Mouse (Mus musculus) MEL (cell line): ENCODE measurements around the gene Sag. TPM values are rescaled to one million over a fixed set of nuclear protein-coding genes. Genes with fewer than 3 reads are reported as not detected.

Experiments used
- DNase-seq: peaks from one replicate; pipeline ENCODE4 v3.0.0; 2011; ENCODE audit warnings: low read depth, low spot score
- H3K27ac ChIP-seq: 2 replicates; pipeline ENCODE4 v1.5.1; 2012; ENCODE audit warnings: low read depth, mild to moderate bottlenecking, control low read depth, low read length, moderate library complexity; ENCODE audit not compliant: control insufficient read depth
- H3K27me3 ChIP-seq, 2 experiments: fragments of 150-350 bp in 1 of 2; sonication (generic) in 1 of 2; 2 replicates each; pipeline ENCODE4 v1.6.1; 2012; ENCODE audit warnings: low read length in 2 of 2, mild to moderate bottlenecking in 2 of 2, improper control_type of control experiment in 1 of 2, moderate library complexity in 1 of 2; ENCODE audit not compliant: insufficient read depth in 2 of 2, control insufficient read depth in 1 of 2
- H3K36me3 ChIP-seq, 2 experiments: 2 replicates each; pipeline ENCODE4 v1.6.1; 2012 to 2014; ENCODE audit warnings: low read length in 2 of 2, improper control_type of control experiment in 1 of 2, inconsistent platforms in 1 of 2, mild to moderate bottlenecking in 1 of 2; ENCODE audit not compliant: insufficient read depth in 2 of 2, control insufficient read depth in 1 of 2
- H3K4me1 ChIP-seq, 2 experiments: fragments of 150-350 bp in 1 of 2; sonication (generic) in 1 of 2; 2 replicates each; pipeline ENCODE4 v1.6.1; 2012; ENCODE audit warnings: low read length in 2 of 2, improper control_type of control experiment in 1 of 2, mild to moderate bottlenecking in 1 of 2; ENCODE audit not compliant: insufficient read depth in 2 of 2, control insufficient read depth in 1 of 2
- H3K4me3 ChIP-seq, 2 experiments: fragments of 150-350 bp in 1 of 2; sonication (generic) in 1 of 2; 2 replicates each; pipeline ENCODE4 v1.5.1; 2012; ENCODE audit warnings: low read depth in 2 of 2, low read length in 2 of 2, mild to moderate bottlenecking in 2 of 2, moderate library complexity in 2 of 2, control low read depth in 1 of 2, improper control_type of control experiment in 1 of 2; ENCODE audit not compliant: control insufficient read depth in 1 of 2, insufficient read depth in 1 of 2
- H3K79me2 ChIP-seq: 2 replicates; pipeline ENCODE4 v1.6.1; 2012; ENCODE audit warnings: mild to moderate bottlenecking, low read length, moderate library complexity; ENCODE audit not compliant: control insufficient read depth, poor library complexity, insufficient read depth
- H3K9ac ChIP-seq: 2 replicates; pipeline ENCODE4 v1.6.1; 2012; ENCODE audit warnings: low read depth, mild to moderate bottlenecking, control low read depth, low read length, moderate library complexity; ENCODE audit not compliant: control insufficient read depth, poor library complexity, severe bottlenecking
- H3K9me3 ChIP-seq: fragments of 150-350 bp; sonication (generic); replicated peaks from 2 replicates; pipeline ENCODE4 v1.6.1; 2012; ENCODE audit warnings: mild to moderate bottlenecking, low read length, improper control_type of control experiment, moderate library complexity; ENCODE audit not compliant: insufficient read depth
- BHLHE40 ChIP-seq: IDR thresholded peaks from 2 replicates; pipeline ENCODE4 v1.6.1; 2012; ENCODE audit warnings: low read depth, mild to moderate bottlenecking, inconsistent platforms, low read length, improper control_type of control experiment, borderline replicate concordance
- CHD2 ChIP-seq: IDR thresholded peaks from 2 replicates; pipeline ENCODE4 v1.6.1; 2011; ENCODE audit warnings: low read length, improper control_type of control experiment
- CTCF ChIP-seq, 3 experiments: IDR thresholded peaks in 2 of 3; conservative IDR thresholded peaks in 1 of 3; 2 replicates each; pipeline ENCODE4 v1.5.1; 2011 to 2012; ENCODE audit warnings: low read length in 3 of 3, low read depth in 2 of 3, mild to moderate bottlenecking in 2 of 3, improper control_type of control experiment in 1 of 3, inconsistent platforms in 1 of 3, mixed read lengths in 1 of 3, moderate library complexity in 1 of 3; ENCODE audit not compliant: control insufficient read depth in 1 of 3, insufficient read depth in 1 of 3, poor library complexity in 1 of 3, severe bottlenecking in 1 of 3
- E2F4 ChIP-seq: IDR thresholded peaks from 2 replicates; pipeline ENCODE4 v1.6.1; 2011; ENCODE audit warnings: low read depth, low read length, improper control_type of control experiment, borderline replicate concordance
- ELF1 ChIP-seq: IDR thresholded peaks from 2 replicates; pipeline ENCODE4 v1.6.1; 2014; ENCODE audit warnings: low read depth, mild to moderate bottlenecking, inconsistent platforms, low read length, improper control_type of control experiment, moderate library complexity
- ETS1 ChIP-seq: IDR thresholded peaks from 2 replicates; pipeline ENCODE4 v1.6.1; 2012; ENCODE audit warnings: low read depth, mild to moderate bottlenecking, inconsistent platforms, low read length, improper control_type of control experiment, moderate library complexity
- HCFC1 ChIP-seq: IDR thresholded peaks from 2 replicates; pipeline ENCODE4 v1.6.1; 2012; ENCODE audit warnings: low read depth, mild to moderate bottlenecking, inconsistent platforms, low read length, improper control_type of control experiment, moderate library complexity
- MAX ChIP-seq: IDR thresholded peaks from 2 replicates; pipeline ENCODE4 v1.6.1; 2011; ENCODE audit warnings: low read length, improper control_type of control experiment
- MEF2A ChIP-seq: IDR thresholded peaks from 2 replicates; pipeline ENCODE4 v1.6.1; 2014; ENCODE audit warnings: low read depth, mild to moderate bottlenecking, inconsistent platforms, low read length, improper control_type of control experiment; ENCODE audit not compliant: poor library complexity, insufficient replicate concordance, severe bottlenecking; ENCODE audit errors: extremely low read depth
- MYC ChIP-seq: IDR thresholded peaks from 2 replicates; pipeline ENCODE4 v1.6.1; 2011; ENCODE audit warnings: low read depth, mild to moderate bottlenecking, low read length, improper control_type of control experiment, moderate library complexity
- NELFE ChIP-seq: IDR thresholded peaks from 2 replicates; pipeline ENCODE4 v1.6.1; 2011; ENCODE audit warnings: low read depth, low read length, improper control_type of control experiment
- POLR2A ChIP-seq, 2 experiments: IDR thresholded peaks; 2 replicates each; pipeline ENCODE4 v1.6.1; 2011 to 2012; ENCODE audit warnings: low read length in 2 of 2, mild to moderate bottlenecking in 2 of 2, control low read depth in 1 of 2, improper control_type of control experiment in 1 of 2, low read depth in 1 of 2, moderate library complexity in 1 of 2; ENCODE audit not compliant: control insufficient read depth in 1 of 2, insufficient read depth in 1 of 2, poor library complexity in 1 of 2
- POLR2AphosphoS5 ChIP-seq: IDR thresholded peaks from 2 replicates; pipeline ENCODE4 v1.6.1; 2012; ENCODE audit warnings: low read depth, borderline replicate concordance, mild to moderate bottlenecking, inconsistent platforms, low read length, moderate library complexity, mixed read lengths
- SIN3A ChIP-seq: IDR thresholded peaks from 2 replicates; pipeline ENCODE4 v1.6.1; 2012; ENCODE audit warnings: low read length, improper control_type of control experiment, inconsistent platforms
- SMC3 ChIP-seq: IDR thresholded peaks from 2 replicates; pipeline ENCODE4 v1.6.1; 2011; ENCODE audit warnings: low read depth, low read length, improper control_type of control experiment
- TBP ChIP-seq: IDR thresholded peaks from 2 replicates; pipeline ENCODE4 v1.8.0; 2011; ENCODE audit warnings: low read depth, low read length, improper control_type of control experiment
- UBTF ChIP-seq: IDR thresholded peaks from 2 replicates; pipeline ENCODE4 v1.6.1; 2012; ENCODE audit warnings: low read depth, mild to moderate bottlenecking, inconsistent platforms, low read length, improper control_type of control experiment, moderate library complexity, borderline replicate concordance; ENCODE audit not compliant: insufficient read depth
- USF1 ChIP-seq: IDR thresholded peaks from 2 replicates; pipeline ENCODE4 v1.6.1; 2014; ENCODE audit warnings: low read depth, mild to moderate bottlenecking, inconsistent platforms, low read length, improper control_type of control experiment, moderate library complexity
- ZC3H11A ChIP-seq: IDR thresholded peaks from 2 replicates; pipeline ENCODE4 v1.6.1; 2012; ENCODE audit warnings: low read depth, mild to moderate bottlenecking, inconsistent platforms, low read length, improper control_type of control experiment
- polyA plus RNA-seq, 2 experiments: library from polyadenylated mRNA; stranded (reverse) in 1 of 2; unstranded in 1 of 2; fragments of >175 nt in 1 of 2; fragments of >200 nt in 1 of 2; gene quantifications; 2 replicates each; pipeline versions ENCODE4 v1.2.1 to v1.2.4; 2012; ENCODE audit warnings: low replicate concordance in 2 of 2, low read depth in 1 of 2; ENCODE audit not compliant: insufficient read length in 2 of 2, insufficient read depth in 1 of 2, missing spikeins in 1 of 2
- total RNA-seq: library from RNA; depleted of rRNA; stranded (reverse); fragments of 300-350 nt; gene quantifications from 2 replicates; pipeline ENCODE4 v1.2.3, GENCODE M21; 2012

Sag gene
- total and polyA plus RNA-seq, 3 experiments: 2.5 to 4.1 TPM; not detected in 1

- Histone ChIP-seq H3K9ac (no peak overlapping the region), H3K27ac (no peak overlapping the region), H3K4me3 (no peak overlapping the region), H3K9me3 (no peaks in the 10 kb centered on the region), H3K79me2 (peaks cover 44% of the 10 kb centered on the region), H3K4me1 (peaks cover 11 to 35% of the 10 kb centered on the region in 2 experiments), H3K27me3 (no peaks in the 10 kb centered on the region), H3K36me3 (peaks cover 6 to 42% of the 10 kb centered on the region in 2 experiments)
- TF ChIP-seq TBP: no peak
- TF ChIP-seq POLR2A (IDR thresholded peaks at IDR 0.05; ENCODE audit: control insufficient read depth in 1 of 2, insufficient read depth in 1 of 2, low read depth in 1 of 2, low read length in 2 of 2, poor library complexity in 1 of 2): no peak
- TF ChIP-seq USF1: no peak
- no peak for TF ChIP-seq ELF1
- TF ChIP-seq BHLHE40: no peak
- no peak for TF ChIP-seq SMC3
- TF ChIP-seq MAX: no peak
- no peak for TF ChIP-seq POLR2AphosphoS5
- TF ChIP-seq MEF2A: no peak
- TF ChIP-seq SIN3A: no peak
- no peak for TF ChIP-seq ETS1
- TF ChIP-seq ZC3H11A: no peak
- TF ChIP-seq NELFE: no peak
- DNase-seq: no peak
Measured at GRCm38 (mm10) chr1:87879034-87879433, 75.6 kb downstream of the Sag start.

- TF ChIP-seq CHD2 (no peak), ZC3H11A (no peak), UBTF (no peak), MAX (no peak), ETS1 (no peak), E2F4 (no peak), MYC (no peak), CTCF (IDR thresholded peaks at IDR 0.05 in 2 of 3, conservative IDR thresholded peaks at IDR 0.05 in 1 of 3; ENCODE audit: control insufficient read depth in 1 of 3, insufficient read depth in 1 of 3, low read depth in 2 of 3, low read length in 3 of 3, poor library complexity in 1 of 3, severe bottlenecking in 1 of 3) (no peak), HCFC1 (no peak)
- TF ChIP-seq, all 39 proteins: peak for 0
- peaks cover 8 to 41% of the 10 kb centered on the region in 2 experiments for H3K36me3 ChIP-seq
Measured at GRCm38 (mm10) chr1:87879494-87880325, 76.2 kb downstream of the Sag start.

More at GRCm38 (mm10) chr1:87879494-87880325, 76.2 kb downstream of the Sag start:
- H3K9me3 ChIP-seq: no peaks in the 10 kb centered on the region
- no peak overlapping the region for H3K27ac ChIP-seq
- DNase-seq: peak; percentile 35
- H3K4me3 ChIP-seq: no peak overlapping the region
- H3K27me3 ChIP-seq: no peaks in the 10 kb centered on the region
- H3K9ac ChIP-seq: no peak overlapping the region
- H3K4me1 ChIP-seq: peaks cover 11 to 35% of the 10 kb centered on the region in 2 experiments
- H3K79me2 ChIP-seq: peaks cover 41% of the 10 kb centered on the region
